Comparison of ENCODE assay signal across 9 mouse cellular contexts in genomic region chr6:83184858-83185435, GRCm38 (mm10). TPM values are rescaled to one million over a fixed set of nuclear protein-coding genes. Genes with fewer than 3 reads are reported as not detected.
DNase-seq lines count a peak whose midpoint lies in the region; TF ChIP-seq lines count a peak whose summit lies in the region.
"Had no signal": no experiment of that assay in that cellular context is flagged by ENCODE, and none has a peak within 500 bp of the region (broad histone marks: within the 10 kb centered on the region; RNA-seq: fewer than 3 reads in every experiment).

No protein-coding gene starts in this region.

- DNase-seq in left cerebral cortex, adult 2 months (ENCODE audit: extremely low spot score in 1 of 2, low spot score in 2 of 2), result peak in 1 of 2 experiments; percentile 16
- DNase-seq in left cerebral cortex, adult 11 months (ENCODE audit: low spot score), result no peak
- peak; percentile 34 for DNase-seq in ZHBTc4 (ENCODE audit: low read depth, low spot score)
- DNase-seq in embryo, embryonic 10 days (ENCODE audit: low spot score), result peak; percentile 57
- DNase-seq in mesoderm, embryonic 11.5 days (ENCODE audit: low read depth, low spot score), result peak; percentile 18
- DNase-seq in gastrocnemius, postnatal 36 days, result no peak
- DNase-seq in thymus, adult 18-20 months, result no peak
- DNase-seq: heart, adult 11 months had no signal

- no peak overlapping the region for H3K4me3 ChIP-seq in left cerebral cortex, adult 2 months

- H3K27ac ChIP-seq in left cerebral cortex, adult 2 months, result peak overlapping the region; percentile 96

- intact Hi-C loops in left cerebral cortex, adult 2 months (cut with DNase I), result no loop called here
- intact Hi-C loops in gastrocnemius, postnatal 36 days (cut with DNase I), result no loop called here

- TF ChIP-seq CTCF in left cerebral cortex, adult 2 months (IDR thresholded peaks at IDR 0.05), result peak; percentile 50

RNA-seq across cellular contexts. Expression of gene Dctn1, which starts 19.2 kb away (rescaled TPM):
- 100 to 1,000 TPM; 369 to 376 TPM for total RNA-seq in left cerebral cortex, adult 2 months (2021)
- 100 to 1,000 TPM; 128 to 135 TPM for total RNA-seq in gastrocnemius, postnatal 36 days (2021)

RNA-seq across cellular contexts. Expression of gene 1700003E16Rik, which starts 28.7 kb away (rescaled TPM):
- total RNA-seq in left cerebral cortex, adult 2 months (2021), result 10 to 100 TPM; 30.9 to 35.6 TPM
- under 1 TPM in 1 of 2 experiments, not detected in 1; 0.13 TPM for total RNA-seq in gastrocnemius, postnatal 36 days (2021)

RNA-seq across cellular contexts. Expression of gene Wdr54, which starts 28.8 kb away (rescaled TPM):
- 10 to 100 TPM; 26.0 to 26.6 TPM for total RNA-seq in left cerebral cortex, adult 2 months (2021)
- 1 to 10 TPM in 1 of 2 experiments, under 1 TPM in 1; 0.92 to 1.3 TPM for total RNA-seq in gastrocnemius, postnatal 36 days (2021)
- total RNA-seq: monocyte, adult 5-6 weeks had no signal

RNA-seq across cellular contexts. Expression of gene Slc4a5, which starts 34.7 kb away (rescaled TPM):
- total RNA-seq in left cerebral cortex, adult 2 months (2021), result 1 to 10 TPM in 1 of 2 experiments, under 1 TPM in 1; 0.84 to 1.3 TPM
- not detected for total RNA-seq in gastrocnemius, postnatal 36 days (2021)
- total RNA-seq: monocyte, adult 5-6 weeks had no signal

RNA-seq across cellular contexts. Expression of gene Rtkn, which starts 49.7 kb away (rescaled TPM):
- total RNA-seq in left cerebral cortex, adult 2 months (2021), result 10 to 100 TPM; 87.0 to 97.5 TPM
- total RNA-seq in gastrocnemius, postnatal 36 days (2021), result 10 to 100 TPM; 11.3 to 13.8 TPM

Comparison
In these comparisons a context has a peak if more than half of its experiments do, and no peak if none do; other contexts are left out.
1. DNase-seq: peak in ZHBTc4 (single experiment), embryo, embryonic 10 days (single experiment) and mesoderm, embryonic 11.5 days (single experiment); none in left cerebral cortex, adult 11 months (single experiment), gastrocnemius, postnatal 36 days (0 of 2) and thymus, adult 18-20 months (0 of 2).
2. RNA of gene 1700003E16Rik, which starts 28.7 kb away (total RNA-seq): 30.9 to 35.6 TPM in left cerebral cortex, adult 2 months; 0.13 TPM in gastrocnemius, postnatal 36 days; every median in the first group is over 10 times any median in the second.
3. RNA of gene Wdr54, which starts 28.8 kb away (total RNA-seq): 26.0 to 26.6 TPM in left cerebral cortex, adult 2 months; 0.92 to 1.3 TPM in gastrocnemius, postnatal 36 days; every median in the first group is over 10 times any median in the second.